Mouse (Mus musculus) embryonic fibroblast, embryonic 13.5 days (primary cell): ENCODE results near the gene Ssna1.

Experiments
- CTCF ChIP-seq: IDR thresholded peaks from 2 replicates; pipeline ENCODE4 v1.5.1; 2011; ENCODE audit warnings: mild to moderate bottlenecking, control low read depth, low read length, moderate library complexity, borderline replicate concordance; ENCODE audit not compliant: insufficient read depth
- POLR2A ChIP-seq: IDR thresholded peaks from 2 replicates; pipeline ENCODE4 v1.6.1; 2011; ENCODE audit warnings: low read depth, mild to moderate bottlenecking, control low read depth, low read length, moderate library complexity

DNA sequence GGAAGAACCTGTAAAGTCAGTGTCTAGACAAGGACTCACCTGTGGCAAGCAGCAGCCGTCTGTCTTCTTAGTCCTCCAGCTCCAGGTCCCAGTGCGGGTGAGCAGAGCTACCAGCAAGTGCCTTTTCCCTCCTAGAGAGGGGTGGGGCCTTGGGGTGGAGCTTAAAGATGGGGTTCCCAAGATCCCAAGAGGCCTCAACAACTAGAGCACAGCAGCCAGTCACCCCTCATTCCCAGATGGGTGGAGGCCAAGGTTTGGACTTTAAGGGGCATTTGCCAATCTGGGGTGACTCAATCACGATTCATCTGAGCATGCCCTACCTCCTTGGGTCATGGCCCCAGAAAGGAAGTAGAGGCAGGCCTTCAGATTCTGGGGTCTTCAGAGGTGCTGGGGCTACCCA lies 32.5 kb downstream of the Ssna1 start:
- TF ChIP-seq CTCF (no peak), POLR2A (no peak)
